Mouse (Mus musculus) bone marrow macrophage, adult 2 months (primary cell): ENCODE data around the gene Kansl2.

ENCODE experiments used
- CTCF ChIP-seq: IDR thresholded peaks from 2 replicates; pipeline ENCODE4 v1.5.1; 2012; ENCODE audit warnings: low read depth, mild to moderate bottlenecking, low read length, moderate library complexity
- POLR2A ChIP-seq: IDR thresholded peaks from 2 replicates; pipeline ENCODE4 v1.6.1; 2012; ENCODE audit warnings: mild to moderate bottlenecking, low read depth, low read length, borderline replicate concordance

DNA sequence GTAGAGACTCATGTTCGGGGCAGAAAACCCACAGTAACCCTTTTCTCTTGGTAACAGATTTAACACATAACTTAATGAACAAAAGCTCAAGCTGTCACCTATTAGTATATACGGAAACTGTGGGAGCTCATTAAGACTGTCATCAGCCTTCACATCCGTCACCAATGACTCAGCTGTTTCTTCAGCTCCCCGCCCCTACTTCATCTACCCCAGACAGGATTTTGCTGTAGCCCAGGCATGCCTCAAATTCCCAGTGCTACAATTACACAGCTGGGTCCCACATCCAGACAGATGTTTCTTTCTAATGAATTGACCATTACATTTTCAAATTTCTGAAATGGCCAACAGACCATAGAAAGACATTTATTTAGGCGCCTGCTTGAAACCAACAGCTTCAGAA is 8.0 kb downstream of the Kansl2 start:
- no peak for TF ChIP-seq POLR2A
- TF ChIP-seq CTCF: no peak
